Mouse (Mus musculus) adrenal gland, postnatal 25 days (tissue): ENCODE measurements around the gene Gnb1l. TPM values are rescaled to one million over a fixed set of nuclear protein-coding genes. Genes with fewer than 3 reads are reported as not detected.

Experiments used
- DNase-seq: peaks from one replicate; pipeline ENCODE4 v3.0.0; 2021; ENCODE audit warnings: mixed read lengths
- long read RNA-seq: library from polyadenylated mRNA; stranded (forward); transcript quantifications from one replicate; pipeline ENCODE4 v2.0.0, GENCODE M21; 2021
- total RNA-seq: library from RNA; stranded (reverse); gene quantifications from 2 replicates; pipeline ENCODE4 v1.2.3, GENCODE M21; 2021

The Gnb1l gene
- 4.0 and 9.4 TPM in 2 replicates for total RNA-seq
- long read RNA-seq, partial matches to known transcripts = 2 of 14 reads
- long read RNA-seq, other reads (novel, unspliced or antisense) = 5 of 14 reads

DNA sequence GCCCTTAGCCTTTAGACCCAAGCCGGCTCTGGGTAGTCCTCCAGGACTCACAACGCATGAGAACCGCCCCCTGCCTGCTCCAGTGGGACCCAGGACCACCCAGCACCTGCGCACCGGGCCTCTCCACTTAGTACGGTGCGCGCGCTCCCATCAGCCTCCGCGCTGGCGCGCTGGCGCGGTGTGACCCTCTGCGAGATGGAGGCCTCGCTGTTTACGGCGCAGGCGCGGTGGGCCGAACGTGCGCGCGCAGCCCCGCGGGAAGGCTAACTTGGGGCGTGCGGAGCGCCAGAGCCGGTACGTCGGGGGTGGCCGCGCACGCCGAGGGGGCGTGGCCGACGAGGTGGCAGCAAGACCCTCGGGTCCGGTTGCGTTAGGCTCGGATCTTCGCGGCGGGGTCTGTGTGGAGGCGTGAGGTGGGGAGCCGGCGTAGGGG lies at the start of gene Gnb1l, which contains the start of gene Rtl10:
TSS of gene Gnb1l (plus strand) at position 156 of the 433 bp plus-strand sequence.
TSS of gene Rtl10 (plus strand) at position 344 of the 433 bp plus-strand sequence.
- peak; percentile 98 for DNase-seq

DNA sequence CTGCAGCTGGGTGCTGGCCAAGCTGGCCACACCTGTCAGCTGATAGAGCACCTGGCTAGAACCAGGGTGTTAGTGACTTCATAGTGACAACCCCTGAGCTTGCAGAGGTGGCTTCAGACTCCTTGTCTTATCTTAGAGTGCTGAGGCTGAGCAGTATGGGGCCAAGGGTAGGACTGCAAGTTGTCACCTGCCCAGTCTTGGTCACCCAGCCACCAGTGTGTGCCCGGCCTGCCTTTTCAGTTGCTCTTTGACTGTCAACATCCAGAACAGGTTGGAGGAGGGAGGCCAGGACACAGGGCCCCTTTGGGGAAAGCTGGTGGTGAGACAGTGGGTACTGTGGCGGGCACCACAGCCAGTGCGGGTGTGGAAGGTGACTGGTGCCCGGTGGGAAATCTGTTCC lies 49.5 kb upstream of the Gnb1l start:
- no peak for DNase-seq

DNA sequence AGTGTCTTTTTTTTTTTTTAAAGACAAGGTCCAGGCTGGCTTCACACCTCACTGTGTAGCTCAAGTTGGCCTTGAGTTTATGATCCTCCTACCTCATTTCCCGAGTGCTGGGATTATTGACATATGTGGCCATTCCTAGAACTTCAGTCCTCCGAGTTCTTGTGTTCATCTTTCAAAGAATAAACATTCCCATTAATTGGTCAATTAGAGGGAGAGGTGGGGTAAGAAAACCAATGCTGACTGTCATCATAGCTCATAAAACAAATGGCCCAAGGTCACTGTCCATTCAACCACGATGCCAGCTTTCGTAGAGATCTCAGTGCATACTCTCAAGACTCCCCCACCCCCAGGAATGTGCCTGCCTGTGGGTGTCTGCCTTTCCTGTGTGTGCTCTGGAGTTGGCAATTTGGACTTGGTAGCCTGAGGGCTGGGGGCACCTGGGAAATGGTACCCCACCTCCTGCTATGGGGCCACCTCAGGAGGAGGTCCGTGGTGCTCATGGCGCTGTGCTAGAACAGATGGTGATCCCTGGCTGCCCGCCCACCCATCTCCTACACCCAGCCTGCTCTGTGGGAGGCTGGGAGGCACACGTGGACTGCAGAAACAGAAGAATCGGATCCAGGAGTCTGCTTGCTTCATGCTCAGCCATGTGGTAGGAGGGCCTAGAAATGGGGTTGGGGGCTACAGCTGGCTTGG lies 46.9 kb upstream of the Gnb1l start:
- DNase-seq = no peak

DNA sequence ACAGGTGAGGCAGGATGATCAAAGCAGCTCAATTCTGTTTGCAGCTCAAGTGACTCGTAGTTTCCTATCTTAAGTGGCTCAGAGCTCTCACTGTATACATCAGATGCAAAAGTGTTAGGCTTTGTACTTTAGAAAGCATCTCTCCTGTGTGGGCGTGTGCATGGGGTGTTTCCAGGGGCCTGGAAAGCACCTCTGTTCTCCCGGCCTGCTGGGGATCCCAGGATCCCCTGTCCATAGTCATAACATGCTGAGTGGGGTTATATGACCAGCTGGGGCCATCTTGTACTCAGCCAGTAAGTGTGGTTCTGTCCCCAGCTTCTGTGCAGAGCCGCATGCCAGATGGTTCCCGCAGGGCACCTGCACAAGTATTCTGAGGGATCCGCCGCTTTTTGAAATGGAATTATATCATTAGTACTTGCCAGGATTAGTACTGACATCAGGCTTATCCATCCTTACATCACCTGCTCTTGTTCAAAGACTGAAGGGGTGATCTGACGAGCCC lies 46.1 kb upstream of the Gnb1l start:
- no peak for DNase-seq

DNA sequence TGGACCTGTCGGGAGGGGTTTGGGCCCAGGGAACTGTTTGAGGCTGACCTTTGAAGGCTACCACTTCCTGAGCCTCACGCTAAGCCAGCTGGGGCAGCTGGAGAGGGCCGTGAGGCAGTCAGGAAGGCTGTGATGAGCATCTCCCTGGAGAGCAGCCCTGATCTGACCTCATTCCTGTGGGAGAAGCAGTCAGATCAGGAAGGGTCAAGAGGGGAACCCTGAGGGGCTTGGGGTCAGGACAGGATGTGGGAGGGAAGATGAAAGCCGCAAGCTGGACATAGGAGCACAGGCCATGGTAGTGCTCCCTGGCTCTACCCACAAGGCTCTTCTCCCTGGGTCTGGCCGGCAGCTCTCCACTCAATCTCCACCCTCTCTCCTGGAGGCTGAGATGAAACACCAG lies 44.7 kb upstream of the Gnb1l start:
- DNase-seq = no peak

DNA sequence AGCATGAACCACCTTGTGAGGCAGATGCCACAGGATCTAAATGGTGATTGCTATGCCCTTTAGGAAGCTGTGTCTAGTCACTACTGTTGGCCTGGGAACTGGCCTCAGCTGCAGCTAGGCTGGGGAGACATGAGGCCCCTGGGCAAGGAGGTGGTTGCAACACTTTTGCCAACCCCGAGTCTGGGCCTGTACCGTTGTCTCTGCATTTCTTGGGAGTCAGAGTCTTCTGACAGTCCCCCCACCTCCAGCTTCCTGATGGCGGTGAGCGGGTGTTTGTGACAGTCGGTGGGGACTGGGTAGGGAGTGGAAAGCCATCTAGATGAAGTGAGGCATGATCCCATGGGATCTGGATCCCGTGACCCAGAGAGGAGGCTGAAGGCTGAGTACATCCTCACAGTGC lies 43.1 kb upstream of the Gnb1l start:
- DNase-seq = no peak

DNA sequence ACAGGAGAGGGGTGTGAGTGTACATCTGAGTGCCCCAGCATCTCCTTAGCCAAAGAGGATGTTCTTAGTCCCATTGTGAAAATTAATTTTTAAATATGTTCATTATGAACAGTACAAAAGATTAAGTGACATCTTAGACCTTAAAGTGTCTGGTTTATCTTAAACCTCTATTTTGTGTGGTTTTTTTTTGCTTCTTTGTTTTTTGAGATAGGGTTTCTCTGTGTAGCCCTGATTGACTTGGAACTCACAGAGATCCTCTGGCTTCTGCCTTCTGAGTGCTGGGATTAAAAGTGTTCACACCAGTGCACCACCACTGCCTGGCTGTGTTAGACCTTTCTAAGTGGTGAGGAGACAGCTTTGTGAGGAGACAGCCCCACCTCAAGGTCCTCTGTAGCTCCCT lies 39.9 kb upstream of the Gnb1l start:
- DNase-seq = no peak

DNA sequence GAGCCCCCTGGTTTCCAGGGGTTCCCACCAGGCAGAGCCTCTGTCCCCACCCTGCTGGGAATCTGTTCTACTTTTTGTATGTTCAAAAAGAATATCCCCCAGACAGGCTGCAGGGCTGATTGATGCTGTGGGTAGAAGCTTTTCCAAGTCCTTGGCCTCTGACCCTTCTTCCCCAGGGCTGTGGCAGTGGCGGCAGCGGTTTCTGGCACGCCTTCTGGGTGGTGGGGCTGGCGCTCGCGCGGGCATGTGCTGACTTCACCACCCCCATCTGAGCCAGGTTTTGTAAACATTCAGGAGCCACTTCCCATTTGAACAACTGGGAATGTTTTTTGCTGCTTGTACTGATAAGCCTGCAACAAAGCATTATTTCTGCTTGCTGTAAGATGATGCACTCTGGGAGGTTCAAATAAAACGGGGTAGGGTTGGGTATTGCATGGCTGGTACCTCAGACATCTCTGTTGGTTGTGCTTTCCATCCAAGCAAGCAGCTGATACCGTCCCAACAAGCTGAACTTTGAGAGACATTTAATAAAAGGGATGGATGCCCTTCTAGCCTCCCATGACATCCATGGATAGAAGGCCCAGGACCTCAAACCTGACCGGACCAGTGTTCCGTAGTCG lies 39.1 kb upstream of the Gnb1l start:
- DNase-seq = peak; percentile 41

DNA sequence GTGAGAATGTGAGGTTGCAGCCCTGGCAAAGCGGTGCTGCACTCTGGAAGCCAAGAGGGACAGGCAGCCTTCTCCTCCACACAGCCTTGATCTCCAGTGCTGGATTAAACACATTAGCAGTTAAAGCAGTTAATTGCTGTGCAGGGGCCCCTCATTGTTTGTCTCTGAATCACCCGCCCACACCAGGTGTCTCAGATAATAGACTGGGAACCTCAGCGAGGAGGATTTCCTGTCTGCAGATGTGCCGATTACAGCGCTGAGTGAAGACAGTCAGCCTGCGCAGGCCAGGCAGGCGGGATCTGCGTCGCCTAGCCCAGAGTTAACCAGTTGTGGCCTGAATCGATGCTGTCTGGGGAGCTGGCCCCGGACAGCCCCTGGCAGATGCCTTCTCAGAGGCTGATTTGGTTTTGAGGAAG lies 38.5 kb upstream of the Gnb1l start:
- no peak for DNase-seq

DNA sequence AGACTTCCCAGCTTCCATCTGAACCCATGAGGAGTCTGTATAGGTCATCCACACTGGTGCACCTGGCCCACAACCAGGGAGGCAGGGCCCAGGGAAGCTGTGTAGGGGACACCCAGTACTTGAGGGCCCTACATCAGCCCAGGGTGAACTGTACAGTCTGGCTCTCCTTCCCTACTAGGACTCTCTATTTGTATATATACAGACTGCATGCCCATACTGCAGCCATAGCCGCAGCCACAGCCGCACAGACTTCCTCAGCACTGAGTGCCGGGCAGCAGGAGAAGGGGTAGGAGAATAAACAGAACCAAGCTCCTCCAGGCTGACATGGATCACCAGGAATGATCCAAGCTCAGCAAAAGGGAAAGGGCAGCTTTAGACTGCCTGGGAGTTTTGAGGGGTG lies 37.7 kb upstream of the Gnb1l start:
- DNase-seq = no peak

DNA sequence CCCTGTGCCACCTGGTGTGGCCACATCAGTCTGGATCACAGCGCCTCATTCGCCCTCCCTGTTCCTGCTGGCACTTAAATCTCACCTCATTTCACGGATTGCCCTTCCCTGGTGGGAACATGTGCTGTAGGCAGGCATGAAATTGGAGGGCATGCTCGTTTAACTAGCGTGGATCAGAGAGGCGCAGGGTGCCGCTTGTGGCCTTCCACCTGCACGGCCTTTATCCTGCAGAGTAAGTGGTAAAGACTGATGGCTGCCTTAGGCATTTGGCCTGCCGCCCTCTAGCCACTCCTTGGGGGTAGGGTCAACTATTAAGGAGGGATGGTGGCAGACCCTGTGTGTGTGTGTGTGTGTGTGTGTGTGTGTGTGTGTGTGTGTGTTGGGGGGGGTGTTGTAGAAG lies 36.5 kb upstream of the Gnb1l start:
- no peak for DNase-seq

DNA sequence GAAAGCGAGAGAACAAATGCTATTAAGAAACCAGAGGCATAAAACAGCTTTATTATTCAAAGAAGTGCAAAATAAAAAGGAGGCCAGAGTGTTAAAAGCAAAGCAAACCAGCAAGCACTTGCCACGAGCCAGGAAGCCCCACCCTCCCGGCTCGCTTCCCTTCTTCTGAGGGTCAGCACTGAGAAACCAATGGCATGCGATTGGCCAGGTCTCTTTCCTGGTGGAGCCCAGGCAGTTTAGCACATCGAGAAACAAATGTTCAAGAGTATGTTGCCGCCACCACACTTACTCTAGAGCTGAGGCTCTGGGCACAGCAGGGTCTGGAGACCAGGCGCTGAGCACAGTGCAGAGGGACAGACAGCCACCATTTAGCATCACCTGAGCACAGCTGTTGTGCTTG lies 35.9 kb upstream of the Gnb1l start:
- no peak for DNase-seq

DNA sequence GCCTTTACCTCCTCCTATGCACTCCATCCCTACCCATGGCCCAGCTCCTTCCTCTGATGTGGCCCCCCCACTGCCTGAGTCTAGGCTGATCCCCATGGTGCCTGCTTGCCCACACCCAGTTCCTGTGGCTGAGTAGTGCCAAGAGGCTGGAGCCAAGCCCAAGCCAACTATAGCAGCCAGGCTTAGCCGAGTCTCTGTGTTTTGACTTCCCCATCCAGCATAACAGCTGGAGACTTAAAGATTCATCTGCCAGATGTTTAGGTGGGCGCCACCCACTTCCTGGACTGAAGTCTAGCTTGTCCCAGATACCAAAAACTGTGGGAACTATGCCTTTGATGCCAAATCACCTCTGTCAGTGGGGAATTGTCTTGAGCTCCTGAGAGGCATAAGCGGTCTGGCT lies 34.2 kb upstream of the Gnb1l start:
- no peak for DNase-seq

DNA sequence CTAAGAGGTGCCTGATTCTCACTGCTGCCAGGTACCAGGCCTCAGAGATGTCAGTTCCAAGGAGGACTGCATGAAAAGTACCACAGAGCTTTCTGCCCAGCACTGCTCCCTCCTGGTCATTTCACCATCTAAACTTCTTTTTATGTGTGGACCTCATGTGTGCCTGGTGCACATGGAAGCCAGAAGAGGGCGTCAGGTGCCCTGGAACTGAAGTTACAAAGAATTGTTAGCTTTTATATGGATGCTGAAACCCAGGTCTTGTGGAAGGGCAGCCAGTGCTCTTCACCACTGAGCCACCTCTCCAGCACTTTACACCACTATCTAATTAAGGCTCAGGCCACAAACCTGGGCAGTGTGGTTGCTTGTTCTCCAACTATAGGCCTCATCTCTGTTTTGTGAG lies 27.7 kb upstream of the Gnb1l start:
- DNase-seq = no peak

DNA sequence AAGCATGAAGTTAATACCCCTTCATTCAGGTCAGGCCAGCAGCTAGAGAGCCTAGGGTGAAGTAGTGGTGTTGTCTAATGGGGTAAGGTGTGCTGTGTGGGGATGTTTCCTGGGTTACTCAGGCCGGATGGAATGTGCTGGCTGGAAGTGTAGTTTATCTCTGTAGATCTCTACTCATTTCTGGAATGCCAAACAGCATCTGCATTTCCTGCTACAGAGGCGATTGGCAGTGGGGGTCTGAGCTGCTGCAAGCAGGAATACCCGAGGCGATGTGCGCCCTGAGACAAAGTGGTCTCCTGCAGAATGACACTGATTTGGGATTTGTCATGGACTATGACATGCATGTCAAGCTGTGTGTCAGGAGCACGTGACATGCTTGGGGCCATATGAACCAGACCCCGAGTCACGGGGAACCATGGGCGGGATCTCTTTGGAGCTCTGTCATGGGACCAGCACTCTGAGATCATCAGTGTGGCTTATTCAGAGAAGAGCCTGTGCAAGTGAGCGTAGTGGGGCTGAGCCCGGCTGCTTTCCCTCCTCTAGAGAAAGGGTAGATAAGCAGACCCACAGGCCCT lies 27.0 kb upstream of the Gnb1l start:
- DNase-seq = no peak

DNA sequence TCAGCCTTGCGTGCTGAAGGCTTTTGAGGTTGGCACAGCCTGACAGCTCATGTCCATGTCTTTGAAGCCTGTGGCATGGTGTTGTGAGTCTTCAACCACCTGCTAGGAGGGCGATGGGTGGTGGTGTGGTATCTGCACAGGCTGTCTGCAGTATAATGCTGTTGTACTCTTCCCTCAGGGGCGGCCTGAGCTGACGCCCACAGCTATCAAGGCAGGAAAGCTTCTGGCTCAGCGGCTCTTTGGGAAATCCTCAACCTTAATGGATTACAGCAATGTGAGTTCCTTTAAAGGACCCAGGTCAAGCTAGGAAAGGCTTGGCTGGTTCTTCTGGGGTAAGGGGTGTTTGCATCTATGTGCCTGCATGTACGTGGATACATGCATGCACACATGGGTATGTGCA lies 26.5 kb upstream of the Gnb1l start:
- DNase-seq = no peak

DNA sequence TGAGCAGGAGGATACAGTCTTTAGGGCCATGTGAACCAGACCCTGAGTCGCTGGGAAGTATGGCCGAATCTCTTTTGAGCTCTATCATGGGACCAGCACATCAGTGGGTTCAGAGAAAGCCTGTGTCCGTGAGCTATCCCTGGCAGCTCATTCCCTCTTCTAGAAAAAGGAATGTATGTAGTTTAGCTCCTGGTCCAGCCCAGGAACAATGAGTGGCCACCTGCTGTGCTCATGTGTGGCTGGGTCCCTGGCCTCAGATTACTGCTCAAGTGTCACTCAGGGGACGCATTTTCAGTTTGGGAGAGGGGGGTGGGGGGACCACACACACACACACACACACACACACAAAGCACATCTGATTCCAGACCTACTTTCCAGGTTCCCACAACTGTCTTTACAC lies 26.1 kb upstream of the Gnb1l start:
- DNase-seq = no peak

DNA sequence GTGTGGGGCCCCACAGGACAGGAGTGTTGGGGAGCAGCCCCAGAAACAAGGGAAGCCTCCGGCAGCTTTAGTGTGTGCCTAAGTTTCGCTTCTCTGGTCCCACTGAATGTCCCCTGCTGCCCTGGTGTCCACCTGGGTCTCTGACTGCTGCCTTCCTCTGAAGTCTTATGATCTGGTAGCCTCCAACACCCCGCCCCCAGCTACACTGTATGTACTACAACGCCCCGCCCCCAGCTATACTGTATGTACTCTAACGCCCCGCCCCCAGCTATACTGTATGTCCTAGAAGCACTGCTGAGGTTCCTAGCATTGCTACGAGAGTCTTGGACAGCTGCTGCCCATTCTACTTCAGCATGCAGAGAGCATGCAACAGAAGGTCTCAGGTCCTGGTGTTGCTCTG lies 25.5 kb upstream of the Gnb1l start:
- DNase-seq = no peak

DNA sequence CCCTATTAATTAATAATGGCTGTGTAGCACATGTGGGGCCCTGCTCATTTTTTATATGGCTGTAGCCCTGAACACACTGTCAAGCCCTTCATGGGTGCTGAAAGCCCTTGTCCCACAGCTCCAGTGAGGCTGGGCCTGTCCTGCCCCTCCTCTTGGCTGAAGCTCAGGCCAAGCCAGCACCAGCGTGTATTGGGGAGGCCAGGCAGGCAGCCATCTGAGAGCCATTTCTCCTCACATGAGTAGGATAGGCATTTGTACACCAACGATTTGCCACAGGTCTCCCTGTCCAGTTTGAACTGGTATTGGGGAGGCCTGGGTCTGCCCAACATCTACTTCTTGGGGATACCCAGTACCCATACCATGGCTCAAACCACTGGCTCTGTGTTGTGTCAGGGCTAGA lies 24.5 kb upstream of the Gnb1l start:
- no peak for DNase-seq

DNA sequence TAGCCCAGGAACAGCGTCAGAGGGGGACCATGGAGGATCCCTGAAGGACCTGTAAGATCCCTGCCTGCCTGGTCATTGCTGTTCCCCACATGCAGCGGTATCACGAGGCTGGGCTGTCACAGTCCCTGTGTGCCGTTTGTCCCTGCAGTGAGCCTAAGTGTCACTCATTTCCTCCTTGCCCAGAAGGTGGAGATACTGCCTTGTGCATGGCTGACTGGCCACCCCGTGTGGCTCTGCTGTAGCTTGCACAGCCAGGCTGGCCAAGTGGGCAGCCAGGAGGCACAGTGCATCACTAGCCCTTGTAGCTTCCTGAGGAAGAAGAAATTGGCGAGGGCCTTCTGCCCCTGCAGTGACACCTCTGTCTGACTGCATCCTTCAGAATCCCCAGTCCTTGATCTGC lies 20.5 kb upstream of the Gnb1l start:
- DNase-seq = no peak

DNA sequence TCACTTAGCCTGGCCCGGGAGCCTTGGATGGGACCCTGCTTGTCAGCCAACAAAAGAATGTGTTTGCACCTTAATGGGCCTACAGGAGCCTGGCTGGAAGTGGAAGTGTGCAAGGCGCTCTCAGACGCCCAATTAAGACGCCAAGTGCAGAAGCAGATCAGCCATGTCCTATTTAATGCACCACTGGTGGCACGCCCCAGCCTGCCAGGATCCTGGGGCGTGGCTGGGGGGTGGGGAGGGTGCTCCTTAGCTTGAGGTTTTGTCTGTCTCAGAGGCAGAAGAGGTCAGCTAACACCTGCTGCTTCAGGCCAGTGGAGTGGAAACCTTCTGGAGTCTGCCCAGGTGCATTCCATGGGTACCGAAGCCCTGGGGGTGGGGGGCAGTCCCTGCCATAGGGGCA lies 18.8 kb upstream of the Gnb1l start:
- DNase-seq = no peak

DNA sequence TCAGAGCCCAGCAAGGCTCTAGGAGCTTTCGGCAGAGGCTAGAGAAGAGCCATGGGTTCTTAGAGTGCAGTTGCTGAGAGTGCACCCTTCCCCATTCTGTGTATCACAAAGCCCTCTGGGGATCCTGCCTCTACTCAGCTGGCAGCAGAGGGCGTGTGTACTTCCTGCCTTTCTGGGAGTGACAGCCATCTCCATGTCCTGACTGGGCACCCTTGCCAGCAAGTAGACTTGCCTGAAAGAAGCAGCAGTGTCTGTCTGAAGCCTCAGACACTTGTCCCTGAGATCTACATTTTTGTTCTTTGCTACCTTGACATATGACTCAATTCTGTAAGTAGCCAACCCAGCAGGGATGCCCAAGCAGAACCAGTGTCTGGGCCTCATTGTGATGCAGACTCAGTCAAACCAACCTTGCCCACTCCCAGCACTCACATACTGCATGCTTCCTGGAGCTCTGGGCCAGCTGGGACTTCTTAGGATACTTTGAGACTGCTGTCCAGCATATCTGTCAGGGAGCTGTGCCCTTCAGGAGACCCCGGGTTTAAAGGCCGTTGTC lies 17.5 kb upstream of the Gnb1l start:
- no peak for DNase-seq

DNA sequence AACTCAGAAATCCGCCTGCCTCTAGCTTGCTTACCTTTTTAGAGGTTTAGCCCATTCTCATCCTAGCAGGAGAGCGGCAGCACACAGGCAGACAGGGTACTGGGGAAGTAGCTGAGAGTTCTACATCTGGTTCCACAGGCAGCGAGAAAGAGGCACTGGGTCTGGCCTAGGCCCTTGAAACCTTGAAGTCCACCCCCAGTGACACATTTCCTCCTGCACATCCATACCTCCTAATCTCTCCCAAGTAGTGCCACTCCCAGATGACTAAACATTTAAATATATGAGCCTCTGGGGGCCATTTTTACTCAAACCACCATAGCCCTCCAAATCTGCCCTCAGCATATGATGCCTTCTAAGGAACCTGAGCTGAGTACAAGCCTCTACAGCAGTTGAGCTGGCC lies 16.1 kb upstream of the Gnb1l start:
- no peak for DNase-seq
